Mouse (Mus musculus): ENCODE measurements around the gene 2610528J11Rik.
A peak's percentile ranks its signal among the peaks of the same experiment; 100 is the strongest.
"Not testable (repeated sequence)": the region's sequence is repeated elsewhere in the genome, so short reads cannot be mapped to it uniquely, and the experiment has no call there.

Gene 2610528J11Rik

DNA sequence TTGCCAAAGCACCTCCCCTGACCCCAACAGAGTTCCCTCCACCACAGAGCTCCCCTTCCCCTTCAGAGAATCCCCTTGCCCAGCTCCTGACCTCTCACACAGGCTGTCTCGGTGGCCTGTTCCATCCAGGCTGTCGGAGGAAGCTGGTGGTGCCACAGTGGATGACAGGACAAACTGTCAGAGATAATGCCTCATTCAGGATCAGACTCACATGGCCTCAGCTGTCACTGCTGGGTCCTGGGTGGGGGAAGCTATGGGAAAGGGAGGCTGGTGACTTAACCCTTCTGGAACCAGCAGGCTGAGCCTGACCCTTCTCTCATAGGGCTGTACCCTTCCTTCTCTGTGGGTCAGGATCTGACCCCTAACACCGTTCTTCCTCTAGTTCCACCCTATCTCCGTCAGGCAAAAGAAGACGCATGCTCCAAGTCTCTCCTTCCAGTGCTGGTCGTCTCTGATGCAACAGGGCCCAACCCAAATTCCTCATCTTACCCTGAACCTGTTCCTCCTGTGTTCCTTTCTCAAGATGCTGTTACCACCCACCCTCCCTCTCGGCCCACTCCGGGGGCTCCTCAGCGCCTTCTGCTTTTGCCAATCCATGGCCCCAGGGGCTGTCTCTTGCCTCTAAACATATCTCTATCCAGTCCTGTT, 15.8 kb downstream of the 2610528J11Rik start:
- peak; percentile 31 for DNase-seq (ENCODE audit: low spot score)

DNA sequence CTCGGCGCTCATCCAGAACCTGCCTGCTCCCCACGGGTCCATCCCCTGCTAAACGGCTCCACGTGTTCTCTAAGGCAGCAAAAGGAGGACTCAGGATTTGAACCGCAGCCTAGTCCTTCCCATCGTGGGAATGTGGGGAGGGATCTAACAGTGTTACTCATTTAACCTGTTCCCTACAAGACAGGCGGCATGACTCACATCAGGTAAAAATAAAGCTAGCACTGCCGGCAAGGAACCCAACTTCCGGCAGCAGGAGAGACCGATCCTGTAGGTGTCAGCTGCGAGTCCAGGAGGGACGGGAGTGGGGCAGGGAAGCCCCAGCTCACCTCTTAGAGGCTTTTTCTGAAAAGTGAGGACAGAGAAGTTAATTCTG, 16.3 kb downstream of the 2610528J11Rik start:
- no peak for DNase-seq (ENCODE audit: low spot score)

DNA sequence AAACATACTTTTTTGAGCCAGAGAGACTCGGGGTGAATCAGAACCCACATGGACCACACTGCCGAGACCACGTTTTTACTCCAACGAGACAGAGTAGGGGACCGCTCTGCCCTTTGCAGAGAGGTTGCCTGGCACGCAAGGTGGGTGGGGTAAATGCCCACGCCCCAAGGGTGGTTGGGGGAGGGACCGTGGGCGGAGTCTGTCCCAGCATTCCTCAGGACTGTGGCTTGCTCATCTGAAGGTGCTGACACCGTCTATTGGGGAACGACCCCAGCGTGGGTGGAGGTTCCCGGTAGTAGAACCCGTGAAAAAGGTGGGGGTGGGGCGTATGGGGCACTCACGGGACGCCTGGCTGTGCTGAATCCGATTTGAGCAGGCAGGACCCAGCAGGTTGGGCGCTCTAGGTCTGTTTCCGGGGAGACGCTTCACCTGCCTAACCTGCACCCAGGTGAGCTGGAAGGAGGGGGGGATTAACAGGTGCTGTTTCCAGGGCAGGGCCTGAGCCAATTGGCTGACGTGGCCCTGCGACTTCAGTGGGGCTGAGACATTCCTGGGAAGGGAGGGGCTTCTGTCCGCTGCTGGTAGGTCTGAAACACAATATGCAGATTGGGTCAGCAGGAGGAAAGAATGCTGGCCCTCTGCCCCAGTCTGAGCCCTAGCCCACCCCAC, 16.9 kb downstream of the 2610528J11Rik start, which contains the start of gene Tmem125:
Gene Tmem125 (minus strand): TSS at position 453 of the 669 bp plus-strand sequence.
- no peak for DNase-seq (ENCODE audit: low spot score)

DNA sequence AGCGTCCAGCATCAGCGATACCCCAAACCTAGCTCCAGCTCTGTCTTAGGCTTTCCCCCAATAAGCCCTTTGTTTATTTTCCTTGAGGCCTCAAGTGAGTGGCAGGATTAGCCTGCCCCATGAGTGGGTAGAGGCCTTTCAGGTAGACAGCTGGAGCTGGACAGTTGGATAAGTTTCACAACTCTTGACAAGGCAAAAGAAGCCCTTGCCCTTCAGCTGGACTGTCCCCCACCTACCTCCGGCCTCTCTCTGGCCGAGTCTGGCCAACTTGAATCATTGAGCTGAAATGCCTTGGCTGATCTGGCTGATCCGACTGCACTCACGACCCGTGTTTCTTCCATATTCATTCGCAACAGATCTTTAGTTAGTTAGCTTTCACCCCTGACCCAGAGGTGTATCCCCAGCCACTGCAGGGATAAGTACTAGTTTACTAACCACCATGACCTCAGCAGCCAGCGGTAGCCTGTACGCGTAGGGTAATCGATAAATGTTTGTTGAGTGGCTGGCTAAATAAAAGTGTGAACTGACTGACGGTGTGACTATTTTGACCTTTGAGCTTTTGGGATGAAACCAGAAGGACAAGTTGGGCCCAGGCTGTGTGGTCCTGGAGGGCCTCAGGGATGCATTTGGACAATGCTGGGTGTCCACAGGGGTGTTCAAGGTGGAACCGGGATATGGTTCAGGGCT, 17.8 kb downstream of the 2610528J11Rik start:
- no peak for DNase-seq (ENCODE audit: low spot score)

DNA sequence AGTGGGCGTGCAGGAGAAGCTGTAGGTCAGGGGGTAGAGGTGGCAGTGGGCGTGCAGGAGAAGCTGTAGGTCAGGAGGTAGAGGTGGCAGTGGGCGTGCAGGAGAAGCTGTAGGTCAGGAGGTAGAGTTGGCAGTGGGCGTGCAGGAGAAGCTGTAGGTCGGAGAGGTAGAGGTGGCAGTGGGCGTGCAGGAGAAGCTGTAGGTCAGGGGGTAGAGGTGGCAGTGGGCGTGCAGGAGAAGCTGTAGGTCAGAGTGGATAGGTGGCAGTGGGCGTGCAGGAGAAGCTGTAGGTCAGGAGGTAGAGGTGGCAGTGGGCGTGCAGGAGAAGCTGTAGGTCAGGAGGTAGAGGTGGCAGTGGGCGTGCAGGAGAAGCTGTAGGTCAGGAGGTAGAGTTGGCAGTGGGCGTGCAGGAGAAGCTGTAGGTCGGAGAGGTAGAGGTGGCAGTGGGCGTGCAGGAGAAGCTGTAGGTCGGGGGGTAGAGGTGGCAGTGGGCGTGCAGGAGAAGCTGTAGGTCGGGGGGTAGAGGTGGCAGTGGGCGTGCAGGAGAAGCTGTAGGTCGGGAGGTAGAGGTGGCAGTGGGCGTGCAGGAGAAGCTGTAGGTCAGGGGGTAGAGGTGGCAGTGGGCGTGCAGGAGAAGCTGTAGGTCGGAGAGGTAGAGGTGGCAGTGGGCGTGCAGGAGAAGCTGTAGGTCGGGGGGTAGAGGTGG, 20.8 kb downstream of the 2610528J11Rik start:
- peak; percentile 50 for DNase-seq (ENCODE audit: low spot score)

DNA sequence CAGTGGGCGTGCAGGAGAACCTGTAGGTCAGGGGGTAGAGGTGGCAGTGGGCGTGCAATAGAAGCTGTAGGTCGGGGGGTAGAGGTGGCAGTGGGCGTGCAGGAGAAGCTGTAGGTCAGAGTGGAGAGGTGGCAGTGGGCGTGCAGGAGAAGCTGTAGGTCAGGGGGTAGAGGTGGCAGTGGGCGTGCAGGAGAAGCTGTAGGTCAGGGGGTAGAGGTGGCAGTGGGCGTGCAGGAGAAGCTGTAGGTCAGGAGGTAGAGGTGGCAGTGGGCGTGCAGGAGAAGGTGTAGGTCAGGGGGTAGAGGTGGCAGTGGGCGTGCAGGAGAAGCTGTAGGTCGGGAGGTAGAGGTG, 21.3 kb downstream of the 2610528J11Rik start:
- DNase-seq (ENCODE audit: low spot score) = not testable (repeated sequence)

DNA sequence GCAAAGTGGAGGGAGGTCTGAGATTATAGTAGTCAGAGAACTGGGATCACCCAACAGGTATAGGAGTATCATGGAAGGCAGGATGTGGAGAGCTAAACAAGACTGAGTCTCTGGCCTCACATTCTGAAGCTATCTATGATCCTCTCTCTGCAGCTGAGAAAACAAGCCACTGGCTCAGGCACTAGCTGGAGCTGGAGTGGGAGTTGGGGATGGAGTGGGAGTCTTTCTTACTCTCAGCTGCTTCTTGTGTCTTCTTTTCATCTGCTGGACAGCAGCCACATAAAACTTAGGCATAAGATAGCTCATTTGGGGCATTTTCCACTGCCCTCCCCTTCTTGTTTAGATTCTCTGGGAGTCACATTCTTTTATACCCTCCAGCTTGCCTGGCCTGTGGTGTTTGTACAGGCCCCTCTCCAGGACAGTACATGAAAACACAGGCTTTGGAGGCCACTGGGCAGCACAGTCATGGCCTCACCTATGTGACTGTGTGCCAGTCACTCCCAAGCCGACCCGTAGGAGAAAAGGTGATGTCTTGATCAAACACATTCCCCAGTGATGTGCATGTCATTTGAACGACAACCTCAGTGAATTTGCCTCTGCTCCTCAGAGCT, 26.3 kb downstream of the 2610528J11Rik start:
- no peak for DNase-seq (ENCODE audit: low spot score)

DNA sequence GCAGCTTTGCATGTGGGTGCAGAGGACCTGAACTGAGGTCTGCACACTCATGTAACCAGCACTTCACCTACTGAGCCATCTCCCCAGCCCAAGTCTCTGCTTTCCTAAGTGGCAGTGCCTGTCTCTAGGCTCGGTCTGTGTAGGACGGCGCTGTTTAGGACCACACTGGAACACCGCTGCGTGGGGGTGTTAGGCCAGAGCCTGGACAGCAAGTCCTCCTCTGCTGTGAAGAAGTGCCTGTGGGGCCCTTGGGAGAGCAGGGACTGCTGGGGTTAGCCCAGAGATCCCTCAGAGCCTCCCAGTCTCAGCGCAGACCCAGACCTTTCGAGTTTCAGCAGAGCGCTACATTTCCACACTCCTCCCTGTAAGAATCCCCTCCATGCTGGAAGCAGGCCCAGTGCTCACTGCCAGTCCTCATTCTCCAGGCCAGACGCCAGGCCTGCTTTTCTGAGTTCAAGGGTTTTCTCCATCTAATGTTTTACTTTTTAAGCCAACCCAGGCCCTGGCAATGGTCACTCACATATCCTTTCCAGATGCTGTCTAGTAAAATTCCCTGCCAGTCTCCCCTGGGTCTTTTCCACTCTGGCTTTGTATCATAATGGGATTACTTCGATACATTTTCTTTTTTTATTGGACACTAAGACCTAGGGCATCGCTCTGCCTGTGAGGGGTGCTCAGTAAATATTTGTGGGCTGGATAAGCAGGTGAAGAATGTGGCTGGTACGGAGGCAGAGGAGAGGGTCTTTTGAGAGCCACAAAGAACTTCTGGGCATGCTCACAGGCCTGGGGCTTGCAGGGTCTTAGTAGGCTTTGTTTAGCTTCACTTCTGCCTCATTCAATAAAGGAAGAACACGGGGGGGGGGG, 37.5 kb downstream of the 2610528J11Rik start:
- no peak for DNase-seq (ENCODE audit: low spot score)

DNA sequence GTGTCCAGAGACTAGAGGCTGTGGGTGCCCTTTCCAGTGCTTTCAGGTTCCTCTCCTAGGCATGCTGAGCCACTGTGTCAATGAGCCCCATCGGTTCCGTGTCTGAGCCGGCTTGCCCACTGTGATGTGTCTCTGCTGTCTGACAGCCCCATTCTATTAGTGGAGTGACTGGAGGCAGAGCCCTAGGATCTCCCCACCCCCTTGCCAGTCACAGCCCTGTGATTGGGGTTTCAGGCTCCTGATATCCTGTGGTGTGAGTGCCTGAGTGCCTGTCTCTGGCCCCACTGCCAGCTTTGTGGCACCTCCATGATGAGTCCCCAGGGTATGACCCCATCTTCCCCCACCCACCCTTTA, 38.1 kb downstream of the 2610528J11Rik start:
- no peak for DNase-seq (ENCODE audit: low spot score)

DNA sequence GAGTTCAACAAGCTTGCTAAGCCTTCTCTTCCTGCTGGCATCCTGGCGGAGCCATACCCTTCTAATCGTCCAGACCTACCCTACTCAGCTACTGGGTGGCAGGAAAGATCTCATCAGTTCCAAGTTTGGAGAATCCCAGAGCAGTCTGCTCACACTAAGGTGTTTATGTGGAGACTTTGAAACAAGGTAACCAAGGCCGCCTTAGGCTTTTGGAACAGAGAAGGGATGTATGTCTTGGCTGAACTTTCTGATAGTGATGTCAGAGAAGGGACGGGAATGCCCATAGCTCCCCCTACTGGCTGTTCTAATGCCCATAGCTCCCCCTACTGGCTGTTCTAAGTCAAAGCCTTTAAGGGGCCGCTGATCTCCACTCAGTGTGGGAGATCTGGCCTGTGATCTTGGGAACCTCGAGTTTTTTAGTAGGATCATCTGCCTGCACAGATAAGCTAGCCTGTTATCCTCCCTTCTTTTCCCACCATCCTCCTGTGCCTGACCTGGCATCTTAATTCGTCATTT, 39.4 kb downstream of the 2610528J11Rik start:
- DNase-seq (ENCODE audit: low spot score) = peak; percentile 48

DNA sequence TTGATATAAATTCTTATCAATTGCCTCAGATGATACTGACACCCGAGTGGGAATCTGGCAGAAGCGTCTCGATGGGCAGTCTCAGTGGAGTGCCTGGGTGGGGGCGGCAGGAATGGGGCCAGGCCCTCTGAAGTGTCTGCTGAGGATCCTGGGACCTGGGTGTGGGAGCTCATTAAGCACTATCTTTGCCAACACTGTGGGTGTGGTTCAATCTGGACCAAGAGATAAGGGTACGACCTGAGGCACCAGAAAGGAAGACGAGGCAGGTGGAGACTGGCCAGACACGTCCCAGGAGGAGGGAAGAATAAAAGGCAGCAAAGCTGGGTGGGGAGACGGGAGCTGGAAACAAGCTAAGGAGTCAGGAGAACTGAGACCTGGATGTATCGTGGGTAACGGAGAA, 41.9 kb downstream of the 2610528J11Rik start:
- DNase-seq (ENCODE audit: low spot score) = no peak

DNA sequence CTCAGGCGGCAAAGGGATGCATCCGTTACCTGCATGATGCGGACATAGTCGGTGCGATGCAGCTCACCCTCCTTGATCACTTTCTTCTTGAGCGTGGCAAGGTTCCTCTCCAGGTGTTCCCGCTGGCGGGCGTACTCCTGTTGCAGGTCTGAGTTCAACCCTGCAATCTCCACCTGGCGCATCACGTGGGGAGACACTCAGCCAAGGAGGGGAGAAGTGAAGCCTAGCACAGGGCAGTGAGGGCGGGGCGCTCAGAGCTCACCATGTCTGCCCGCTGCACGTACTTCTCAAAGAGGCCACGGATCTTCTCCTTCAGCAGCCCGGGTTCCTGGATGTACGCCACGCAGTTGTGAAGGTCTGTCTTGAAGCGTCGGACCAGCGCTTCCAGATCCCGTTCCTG, 42.5 kb downstream of the 2610528J11Rik start:
- DNase-seq (ENCODE audit: low spot score) = no peak

DNA sequence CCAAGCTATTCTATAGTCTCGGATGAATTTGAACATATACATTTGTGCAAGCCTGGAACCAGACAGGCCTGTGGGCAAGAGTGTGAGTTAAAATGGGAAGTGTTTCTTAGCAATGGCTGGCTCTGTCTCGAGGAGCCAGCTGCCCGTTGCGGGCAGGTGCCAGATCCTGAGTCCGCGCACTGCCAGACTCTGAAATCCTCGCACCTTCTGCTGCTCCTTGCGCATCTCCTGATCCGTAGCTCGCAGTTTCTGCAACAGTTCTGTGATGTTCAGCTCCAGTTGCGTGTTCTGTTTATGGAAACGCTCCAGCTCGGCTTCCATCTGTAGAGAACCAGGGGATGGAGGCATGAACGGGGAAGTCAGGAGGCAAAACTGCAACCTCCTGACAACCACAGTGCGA, 44.6 kb downstream of the 2610528J11Rik start:
- peak; percentile 63 for DNase-seq (ENCODE audit: low spot score)

DNA sequence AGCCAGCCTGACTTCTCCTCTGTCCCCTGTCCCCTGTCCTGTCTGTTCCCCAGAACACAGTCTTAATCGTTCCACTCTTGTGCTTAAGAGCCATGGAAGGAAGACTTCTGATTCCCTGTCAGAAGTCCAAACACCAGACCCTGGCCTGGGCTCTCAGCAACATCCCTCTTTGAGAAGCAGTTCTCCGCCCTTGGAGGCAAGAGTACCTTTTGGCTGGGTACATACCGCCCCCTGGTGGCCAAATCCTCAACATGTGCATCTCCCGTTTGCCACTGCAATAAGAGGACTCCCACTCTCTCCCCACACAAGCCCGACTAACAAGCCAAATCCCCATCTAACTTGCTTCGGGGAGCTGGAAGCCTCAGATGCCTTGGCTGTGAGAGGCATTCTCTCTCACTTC, 49.3 kb downstream of the 2610528J11Rik start:
- peak; percentile 78 for DNase-seq (ENCODE audit: low spot score)

DNA sequence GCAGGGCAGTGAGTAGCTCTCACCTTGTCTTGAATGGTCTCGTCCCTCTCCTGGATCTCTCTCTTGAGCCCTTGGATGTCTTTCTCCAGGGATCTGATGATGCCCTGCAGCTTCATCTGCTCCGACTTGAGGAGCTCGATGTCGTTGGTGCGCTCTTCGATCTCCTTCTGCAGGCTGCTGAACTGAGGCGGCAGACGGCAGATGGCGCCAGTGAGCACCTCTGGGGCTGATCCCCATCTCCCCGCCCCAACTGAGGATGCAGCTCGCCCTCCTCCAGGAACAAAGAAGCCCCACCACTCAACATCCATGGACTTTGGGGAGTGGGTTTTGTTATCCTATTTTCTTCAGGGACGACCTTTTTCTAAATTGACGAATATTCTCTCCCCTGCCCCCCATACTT, 52.5 kb downstream of the 2610528J11Rik start:
- DNase-seq (ENCODE audit: low spot score) = no peak
